Mouse (Mus musculus) gastrocnemius, adult 18-20 months (tissue): Measurements from ENCODE around the gene a. TPM values are rescaled to one million over a fixed set of nuclear protein-coding genes. Genes with fewer than 3 reads are reported as not detected.
A peak's percentile ranks its signal among the peaks of the same experiment; 100 is the strongest.
"Not testable (repeated sequence)": the region's sequence is repeated elsewhere in the genome, so short reads cannot be mapped to it uniquely, and the experiment has no call there.

Source experiments
- DNase-seq: peaks from one replicate; pipeline ENCODE4 v3.0.0; 2021; ENCODE audit warnings: low spot score
- total RNA-seq, 2 experiments: library from RNA; stranded (reverse); gene quantifications; 2 replicates each; pipeline ENCODE4 v1.2.3; 2021

a gene
- total RNA-seq, 2 experiments from 2014 or later: not detected

DNA sequence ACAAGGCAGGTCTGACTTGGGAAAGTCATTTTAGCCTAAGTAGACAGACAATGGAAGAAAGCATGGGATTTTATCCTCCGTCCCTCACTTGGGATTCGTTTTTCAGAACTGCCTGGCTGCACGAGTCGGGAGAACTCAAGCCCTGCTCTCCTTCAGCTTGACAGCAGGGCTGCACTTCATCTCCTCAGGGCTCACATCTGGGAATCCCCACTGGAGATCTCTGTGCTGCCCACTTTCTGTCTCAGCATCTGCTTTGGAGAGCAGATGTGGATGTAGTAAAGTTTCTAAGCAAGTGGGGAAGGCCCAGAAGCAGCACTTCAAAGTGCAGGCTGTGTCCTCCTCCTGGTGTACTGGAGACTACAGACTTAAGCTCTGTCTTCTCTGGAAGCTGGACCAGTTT is 130.9 kb downstream of the a start:
- not testable (repeated sequence) for DNase-seq

DNA sequence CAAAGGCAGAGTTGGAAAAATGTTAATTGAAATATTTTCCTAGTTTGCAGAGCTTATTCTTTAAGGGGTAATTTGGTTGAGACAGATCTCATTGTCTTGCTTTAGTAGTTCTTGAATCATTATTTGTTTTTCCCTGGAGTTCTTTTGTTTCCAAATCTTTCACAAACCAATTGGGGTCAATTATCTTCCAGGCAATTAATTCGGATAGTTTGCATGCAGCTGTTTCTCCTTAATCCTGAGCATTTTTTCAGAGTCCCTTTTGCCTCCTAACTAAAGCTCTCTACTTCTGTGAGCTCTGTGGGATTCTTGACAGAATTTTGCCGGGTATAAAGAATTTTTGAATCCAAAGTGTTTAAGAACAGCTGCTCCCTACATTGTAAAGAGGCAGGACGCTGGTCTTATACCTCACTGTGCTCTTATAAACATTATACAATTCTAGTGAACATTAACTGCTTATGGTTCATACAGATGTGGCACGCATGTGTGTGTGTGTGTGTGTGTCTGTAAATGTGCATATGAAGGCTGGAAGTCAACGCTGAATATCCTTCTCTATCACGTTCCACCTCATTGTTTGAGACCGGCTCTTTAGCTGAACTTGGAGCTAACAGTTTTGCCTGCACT is 134.3 kb downstream of the a start:
- DNase-seq: no peak

DNA sequence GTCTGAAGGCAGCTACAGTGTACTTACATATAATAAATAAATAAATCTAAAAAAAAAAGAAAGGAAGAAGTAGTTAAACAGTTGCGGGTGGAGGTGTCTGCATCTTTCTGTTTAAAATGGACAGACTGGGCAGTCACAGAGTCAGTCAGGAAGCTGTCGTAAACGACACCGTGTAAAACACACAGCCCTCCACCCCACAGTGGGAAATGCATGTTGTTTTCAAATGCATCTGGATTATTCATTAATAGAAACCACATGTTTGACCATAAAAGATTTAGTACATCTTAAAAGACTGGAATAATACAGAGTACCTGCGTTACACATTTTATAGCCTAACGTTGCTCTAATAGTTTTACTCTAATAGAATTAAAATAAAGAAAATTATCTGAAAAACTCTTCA is 135.6 kb downstream of the a start:
- DNase-seq: no peak

DNA sequence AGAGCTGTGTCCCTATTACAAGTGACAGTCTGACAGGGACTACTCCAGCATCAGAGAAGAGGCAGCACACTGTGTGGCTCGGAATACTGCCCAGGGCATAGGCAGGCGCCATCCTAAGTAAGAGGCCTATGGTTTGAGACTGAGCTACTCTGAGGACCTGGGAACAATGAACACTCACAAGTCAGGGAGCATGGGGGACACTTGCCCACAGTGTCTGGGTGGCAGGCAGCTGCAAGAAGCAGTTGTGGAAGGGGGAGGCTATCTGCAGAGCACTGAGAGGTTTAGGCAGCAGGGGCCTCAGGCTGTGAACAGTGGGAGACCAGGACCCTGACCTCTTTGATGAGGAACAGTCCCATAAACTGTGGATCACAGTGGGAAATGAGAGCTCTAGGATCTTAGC is 137.1 kb downstream of the a start:
- no peak for DNase-seq

DNA sequence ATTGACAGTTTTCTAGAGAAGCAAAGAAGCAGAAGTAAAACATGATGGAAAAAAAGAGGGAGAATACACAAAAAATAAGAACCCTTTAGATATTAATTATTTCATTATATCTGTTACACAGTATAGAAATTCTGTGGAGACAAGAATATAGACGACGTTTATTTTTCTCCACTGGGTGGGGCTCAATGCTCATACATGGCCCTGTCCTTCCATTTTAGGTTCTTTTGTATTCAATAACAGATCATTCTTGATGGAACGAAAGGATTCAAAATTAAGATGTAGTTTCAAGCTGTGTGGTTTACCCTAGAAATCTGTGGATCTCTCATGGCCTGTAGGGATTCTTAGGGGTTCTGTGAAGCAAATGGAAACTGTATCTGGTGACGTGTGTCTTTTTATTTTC is 142.7 kb downstream of the a start:
- no peak for DNase-seq

DNA sequence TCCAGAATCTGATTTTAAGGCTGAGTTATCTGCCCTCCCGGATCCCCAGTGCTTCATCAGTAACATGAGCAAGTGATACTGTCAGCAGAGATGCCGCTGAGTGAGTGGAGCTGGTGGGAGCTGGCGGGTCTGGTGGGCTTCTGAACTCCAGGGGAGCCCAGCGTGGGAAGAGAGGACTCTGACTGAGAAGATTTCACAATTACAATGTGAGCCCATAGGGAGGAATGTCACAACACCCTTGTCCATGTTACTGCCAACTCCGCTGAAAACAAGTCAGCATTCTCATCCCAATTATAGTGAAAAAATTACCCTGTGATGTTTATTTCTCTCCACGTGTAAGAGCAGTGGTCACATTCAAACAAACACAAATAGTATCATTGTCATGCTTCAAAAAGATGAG is 144.9 kb downstream of the a start:
- DNase-seq: no peak

DNA sequence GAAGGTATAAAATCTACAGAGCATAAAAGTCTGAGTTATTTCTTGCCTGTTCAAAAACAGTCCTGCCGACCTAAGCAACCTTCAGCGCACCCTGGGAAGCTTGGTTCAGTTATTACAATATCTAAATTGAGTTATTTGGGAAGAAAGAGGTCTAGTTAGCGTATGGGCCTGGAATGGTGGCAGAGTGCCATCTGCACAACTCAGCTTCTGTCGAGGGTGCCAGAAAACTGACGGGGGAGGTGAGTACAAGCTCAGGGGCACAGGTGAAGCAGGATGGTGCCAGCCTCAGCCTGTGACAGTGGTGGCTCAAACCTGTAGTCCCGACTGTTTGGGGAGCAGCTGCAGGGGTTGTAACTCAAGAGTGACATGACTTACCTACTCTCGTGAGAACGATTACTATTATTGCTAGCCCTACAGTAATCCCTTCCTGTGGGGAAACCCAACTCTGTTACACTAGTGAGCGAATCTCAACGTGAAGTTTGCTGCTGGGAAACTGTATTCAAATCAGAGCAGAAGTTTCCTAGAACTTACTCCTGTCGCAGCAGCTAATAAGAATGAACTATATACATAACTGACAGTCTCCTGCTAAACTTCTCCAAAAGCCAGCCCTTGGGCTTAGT is 145.4 kb downstream of the a start:
- no peak for DNase-seq

DNA sequence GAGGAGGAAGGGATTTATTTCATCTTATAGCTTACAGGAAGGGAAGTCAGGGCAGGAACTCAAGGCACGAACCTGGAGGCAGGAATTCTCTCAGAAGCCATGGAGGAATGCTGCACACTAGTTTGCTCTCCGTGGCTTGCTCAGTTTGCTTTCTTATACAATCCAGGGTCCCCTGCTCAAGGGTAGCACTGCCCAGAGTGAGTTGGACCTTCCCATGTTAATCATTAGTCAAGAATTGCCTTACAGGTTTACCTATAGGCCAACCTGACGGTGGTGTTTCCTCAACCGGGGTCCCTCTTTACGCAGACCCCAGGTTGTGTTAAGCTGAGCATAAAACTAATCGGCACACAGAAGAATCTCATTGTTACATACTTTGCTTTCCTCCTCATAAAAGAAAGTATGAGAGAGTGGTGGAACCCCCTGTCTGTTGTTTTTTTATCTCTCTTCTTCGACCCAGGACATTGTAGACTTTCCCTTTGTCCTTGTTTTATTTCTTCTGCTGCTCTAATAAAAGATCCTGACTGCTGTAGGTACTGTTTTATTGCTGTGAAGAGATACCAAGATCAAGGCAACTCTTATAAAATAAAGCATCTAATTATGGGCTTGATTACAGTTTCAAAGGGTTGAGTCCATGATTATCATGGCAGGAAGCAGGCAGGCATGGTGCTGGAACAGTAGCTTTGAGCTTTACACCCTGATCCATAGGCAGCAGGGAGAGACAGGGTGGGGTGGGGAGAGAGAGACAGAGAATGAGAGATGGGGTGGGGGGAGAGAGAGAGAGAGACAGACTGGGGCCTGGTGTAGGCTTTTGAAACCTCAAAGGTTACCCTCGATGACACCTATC is 146.6 kb downstream of the a start:
- no peak for DNase-seq

DNA sequence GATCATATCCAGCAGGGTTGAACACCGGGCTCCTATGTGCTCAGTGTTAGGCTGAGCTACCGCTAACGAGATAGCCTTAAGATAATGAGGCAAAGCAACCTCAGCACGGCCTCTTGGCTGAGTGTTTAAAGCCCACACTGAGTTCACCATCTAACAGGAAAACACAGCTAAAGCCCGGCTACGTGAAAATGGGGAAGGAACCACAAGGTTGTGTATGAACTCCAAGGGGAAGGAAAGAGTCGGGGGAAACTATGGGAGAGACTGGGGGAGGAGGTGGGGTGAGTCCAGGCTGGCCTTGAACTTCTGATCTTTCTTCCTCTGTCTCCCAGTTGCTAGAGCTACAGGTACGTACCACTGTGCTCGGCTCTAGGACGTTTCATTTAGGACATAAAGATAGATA is 150.8 kb downstream of the a start:
- no peak for DNase-seq

DNA sequence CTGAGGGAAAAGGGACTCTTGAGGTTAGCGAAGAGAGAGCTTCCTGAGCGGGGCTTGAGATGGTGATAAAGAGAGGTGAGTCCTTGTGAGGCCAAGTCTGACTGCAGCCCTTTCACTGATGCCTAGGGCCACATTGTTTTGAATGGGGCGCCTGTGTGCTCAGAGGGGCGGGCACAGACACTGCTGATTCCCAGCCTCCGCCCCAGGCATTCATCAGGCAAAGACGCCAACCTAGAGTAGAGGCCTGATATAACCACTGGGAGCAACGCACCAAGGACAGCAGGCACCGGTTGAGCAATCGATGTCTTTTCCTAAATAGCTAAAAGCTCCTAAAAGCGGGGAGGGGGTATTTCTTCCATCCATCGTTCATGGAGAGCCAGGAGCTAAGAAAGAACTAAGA is 151.3 kb downstream of the a start:
- DNase-seq: no peak

DNA sequence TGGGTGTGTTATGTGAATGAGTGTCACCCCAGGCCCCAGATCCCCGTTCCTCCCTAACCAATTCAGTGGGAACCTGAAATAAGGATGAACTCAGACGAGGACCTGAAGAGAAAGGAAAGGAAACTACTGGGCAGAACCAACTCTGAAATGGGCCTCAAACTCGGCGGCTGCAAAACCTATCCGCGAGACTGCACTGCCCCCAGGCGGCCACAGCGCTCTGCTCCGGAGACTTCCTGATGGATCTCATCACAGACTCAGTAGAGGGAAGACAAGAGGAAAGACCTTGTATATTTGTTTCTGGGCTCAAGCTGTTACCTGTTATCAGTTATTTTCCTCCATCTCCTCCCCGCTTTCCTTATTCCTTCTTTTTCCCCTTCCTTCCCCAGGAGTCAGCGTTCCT is 151.9 kb downstream of the a start:
- peak; percentile 80 for DNase-seq

DNA sequence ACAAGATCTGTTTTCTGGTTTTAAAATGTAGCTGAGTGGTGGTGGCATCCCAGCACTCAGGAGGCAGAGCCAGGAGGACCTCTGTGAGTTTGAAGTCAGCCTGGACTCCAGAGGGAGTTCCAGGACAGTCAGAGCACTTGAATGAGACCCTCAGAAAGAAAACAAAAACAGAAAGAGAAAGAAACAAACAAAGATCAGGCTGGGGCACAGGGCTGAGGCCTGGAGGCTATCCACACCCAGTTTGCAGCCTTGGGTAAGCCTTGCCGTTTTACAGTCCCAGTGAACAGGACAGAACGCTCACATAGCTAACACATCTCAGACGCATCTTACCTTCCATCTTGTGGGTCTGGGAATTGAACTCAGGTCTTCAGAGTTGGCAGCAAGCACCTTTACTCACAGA is 155.7 kb downstream of the a start:
- no peak for DNase-seq

DNA sequence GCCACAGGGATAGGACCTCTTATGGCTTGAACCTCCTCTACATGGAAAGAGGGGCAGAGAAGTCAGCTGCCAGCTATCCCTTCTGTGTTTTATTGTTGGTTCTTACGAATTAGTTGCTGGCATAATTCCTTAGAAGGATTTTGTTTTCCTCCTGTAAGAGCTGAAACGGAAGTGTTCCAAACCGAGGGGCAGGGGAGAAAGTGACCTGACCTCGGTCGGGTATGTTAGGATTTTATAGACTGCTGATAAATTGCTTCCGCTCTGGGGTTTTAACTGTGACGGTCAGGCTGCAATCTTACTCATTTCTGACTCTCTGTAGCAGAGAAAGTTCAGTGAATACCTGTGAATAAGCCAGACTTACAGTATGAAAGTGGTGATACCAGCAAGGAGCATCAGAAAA is 158.2 kb downstream of the a start:
- DNase-seq: no peak

DNA sequence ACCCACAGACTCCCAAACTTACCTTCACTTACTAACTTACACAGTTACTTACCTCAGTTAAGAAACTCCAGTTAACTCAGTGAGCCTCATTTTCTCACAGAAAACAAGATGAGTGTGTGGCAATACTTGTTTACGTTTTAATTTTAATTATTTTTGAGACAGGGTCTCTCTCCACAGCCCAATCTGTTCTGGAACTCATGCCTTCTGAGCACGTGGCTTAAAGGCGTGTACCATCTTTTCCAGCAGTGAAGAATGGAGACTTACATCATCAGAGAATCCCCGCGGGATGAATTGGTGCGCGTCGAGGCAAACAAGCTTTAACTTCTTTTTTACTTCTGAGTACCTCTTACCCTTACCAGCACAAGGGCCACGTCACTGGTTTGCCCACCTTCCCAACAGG is 158.7 kb downstream of the a start:
- no peak for DNase-seq

DNA sequence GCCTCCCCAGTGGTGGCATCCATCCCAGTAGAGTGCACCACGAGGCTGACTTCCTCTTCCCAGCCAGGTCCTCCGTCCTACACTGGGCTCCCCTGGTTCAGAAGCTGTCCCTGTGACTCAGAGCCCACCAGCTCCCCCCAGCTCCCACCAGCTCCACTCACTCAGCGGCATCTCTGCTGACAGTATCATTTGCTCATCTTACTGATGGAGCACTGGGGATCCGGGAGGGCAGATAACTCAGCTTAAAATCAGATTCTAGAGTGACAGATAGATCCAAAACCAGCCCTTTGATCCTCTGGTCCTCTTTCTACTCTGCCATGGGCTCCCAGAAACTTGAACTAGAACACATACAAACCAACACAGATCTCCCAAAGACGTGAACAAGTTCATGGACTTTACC is 159.4 kb downstream of the a start:
- no peak for DNase-seq

DNA sequence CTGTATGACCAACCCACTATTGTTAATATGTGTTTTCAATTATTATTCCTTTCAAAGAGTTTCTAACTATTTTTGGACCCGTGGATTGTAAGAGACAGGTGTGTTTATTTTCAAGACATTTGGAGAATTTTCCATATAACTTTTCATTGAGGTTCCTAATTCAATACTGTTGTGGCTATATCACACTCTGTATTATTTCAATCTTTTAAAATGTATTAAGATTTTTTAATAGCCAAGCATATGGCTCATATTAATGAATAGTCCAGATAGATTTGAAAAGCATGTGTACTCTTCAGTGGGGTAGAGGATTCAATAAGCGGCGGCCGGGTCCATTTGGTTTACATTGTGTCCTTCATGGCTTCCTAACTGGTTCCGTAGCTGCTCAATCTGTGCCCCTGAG is 168.3 kb downstream of the a start:
- no peak for DNase-seq

DNA sequence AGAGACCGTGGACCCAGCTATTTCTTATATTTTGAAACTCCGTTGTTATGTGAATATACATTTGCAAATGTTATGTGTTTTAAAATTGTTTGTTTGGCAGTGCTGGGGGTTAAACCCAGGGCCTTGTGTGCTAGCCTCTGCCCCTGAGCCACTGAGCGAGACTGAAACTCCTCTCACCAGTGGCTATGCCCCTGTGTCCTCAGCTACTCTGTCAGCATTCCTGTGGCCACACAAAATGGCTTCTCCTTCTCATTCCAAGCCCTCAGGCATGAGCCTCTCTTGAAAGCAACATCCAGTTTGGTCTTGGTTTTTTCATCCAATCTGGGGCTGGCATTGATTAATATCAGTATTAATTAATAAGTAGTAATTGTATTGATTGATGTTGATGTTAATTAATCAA is 168.7 kb downstream of the a start:
- DNase-seq: no peak

DNA sequence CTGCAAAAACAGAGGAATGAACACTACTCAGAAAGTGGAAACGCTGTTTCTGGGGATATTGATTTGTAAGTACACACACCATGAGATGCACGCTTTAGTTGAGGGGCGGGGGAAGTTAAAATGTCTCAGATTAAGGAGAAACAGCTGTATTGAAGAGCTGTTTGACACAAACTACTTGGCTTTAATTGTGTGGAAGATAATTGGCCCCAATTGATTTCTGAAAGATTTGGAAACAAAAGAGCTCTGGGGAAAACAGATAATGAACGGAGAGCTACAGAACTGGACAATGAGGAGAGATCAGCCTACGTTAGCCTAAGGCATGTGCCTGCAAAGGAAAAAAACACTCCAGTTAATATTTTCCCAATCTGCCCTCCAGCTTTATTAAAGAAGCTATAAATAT is 172.0 kb downstream of the a start:
- DNase-seq: no peak

DNA sequence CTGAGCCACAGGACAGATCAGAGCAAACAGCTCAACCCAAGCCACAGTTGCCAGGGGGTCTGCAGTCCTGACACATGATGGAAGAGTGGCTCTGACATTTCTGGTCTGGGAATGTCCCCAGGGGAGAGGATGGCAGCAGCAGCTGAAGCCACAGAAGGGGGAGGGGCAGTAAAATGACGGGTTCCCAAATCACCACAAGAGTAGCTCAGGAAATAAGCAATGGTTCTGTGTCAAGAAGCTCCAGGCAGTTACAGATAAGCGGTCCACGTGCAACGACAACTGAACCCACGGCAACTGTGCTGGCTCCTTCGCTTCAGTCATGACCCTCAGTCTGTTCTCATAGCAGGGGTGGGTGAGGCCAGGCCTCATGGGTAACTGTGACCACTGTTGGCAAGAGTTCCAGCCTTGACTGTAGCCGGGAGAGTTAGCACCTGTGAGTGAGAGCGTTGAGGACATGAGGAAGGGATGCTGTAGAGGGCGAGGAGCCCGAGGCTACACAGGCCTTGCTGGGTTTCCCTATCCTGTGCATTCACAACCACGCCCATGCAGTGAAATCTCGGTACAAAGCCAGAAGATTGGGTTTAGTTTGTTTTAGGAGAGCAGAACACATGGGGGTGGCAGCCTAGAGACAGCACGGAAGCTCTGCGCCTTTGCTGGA is 178.7 kb downstream of the a start:
- DNase-seq: not testable (repeated sequence)

DNA sequence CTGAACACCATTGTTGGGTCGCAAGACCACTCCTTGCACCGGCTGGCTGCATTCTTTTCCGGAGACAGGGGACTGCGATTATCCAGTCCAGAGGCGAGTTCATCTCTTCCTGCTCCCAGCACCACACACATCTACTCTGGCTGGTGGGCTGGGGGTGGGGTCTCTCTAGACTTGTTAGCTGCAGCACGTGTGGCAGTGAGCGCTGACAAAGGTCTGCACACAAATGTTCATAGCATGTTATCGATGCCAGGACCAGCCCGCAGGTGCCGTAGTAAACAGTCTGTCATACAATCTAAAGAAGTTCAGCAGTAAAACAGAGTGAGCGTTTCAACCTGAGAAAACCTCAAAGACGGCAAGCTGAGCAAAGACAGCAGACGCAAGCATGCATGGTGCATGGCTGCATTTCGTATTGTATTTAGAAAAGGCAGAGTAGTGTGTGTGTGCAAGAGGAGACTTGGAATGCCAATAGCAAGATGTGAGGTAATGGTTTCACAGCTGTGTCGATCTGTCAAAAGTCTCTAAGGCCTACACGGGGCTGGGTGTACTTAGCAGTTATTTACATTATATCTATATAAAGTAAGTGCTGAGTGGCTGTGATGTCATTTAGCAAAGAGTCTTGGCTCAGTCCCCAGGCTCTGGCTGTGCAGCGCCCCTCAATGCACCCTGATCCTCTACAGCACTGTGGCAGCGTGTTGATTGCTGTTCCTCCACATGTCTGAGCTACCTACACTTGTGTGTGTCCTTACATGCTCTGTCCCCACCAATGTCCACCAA is 180.9 kb downstream of the a start:
- no peak for DNase-seq

DNA sequence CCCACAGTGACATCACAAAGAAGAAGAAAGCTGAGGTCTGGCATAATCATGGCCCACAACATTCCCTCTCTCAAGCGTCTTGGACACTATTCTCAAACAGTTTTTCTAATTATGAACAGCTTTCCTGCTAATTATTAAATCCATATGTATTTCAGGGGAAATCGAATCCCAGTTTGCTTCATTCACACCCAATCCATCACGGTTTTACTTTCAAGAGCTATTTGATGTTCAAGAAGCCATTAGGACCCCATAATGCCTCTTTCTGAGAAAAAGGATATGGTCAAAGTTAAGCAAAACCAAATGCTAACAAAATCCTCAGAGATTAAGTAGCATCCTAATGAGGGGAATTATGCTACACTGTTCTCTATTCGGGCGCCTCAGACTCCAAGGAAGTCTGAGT is 181.8 kb downstream of the a start:
- no peak for DNase-seq

DNA sequence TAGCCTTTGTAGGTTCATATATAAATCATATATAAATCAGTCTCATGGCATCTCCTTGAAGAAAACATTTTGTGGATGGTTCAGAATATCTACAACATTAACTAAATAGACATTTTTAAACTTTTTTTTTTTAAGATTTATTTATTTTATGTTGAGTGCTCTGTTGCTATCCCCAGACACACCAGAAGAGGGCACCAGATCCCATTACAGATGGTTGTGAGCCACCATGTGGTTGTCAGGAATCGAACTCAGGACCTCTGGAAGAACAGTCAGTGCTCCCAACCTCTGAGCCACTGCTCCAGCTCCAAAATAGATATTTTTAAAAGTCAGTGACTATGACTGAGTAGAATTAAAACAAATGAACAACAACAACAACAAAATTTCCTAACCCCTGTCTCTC is 195.4 kb downstream of the a start:
- no peak for DNase-seq
